Mouse (Mus musculus) intestine, postnatal 0 days (tissue): ENCODE measurements around the gene Wnk2. TPM values are rescaled to one million over a fixed set of nuclear protein-coding genes. Genes with fewer than 3 reads are reported as not detected.
A peak's percentile ranks its signal among the peaks of the same experiment; 100 is the strongest.

Source experiments
- ATAC-seq: fragments of 200-750 bp; cut with Nextera tagmentation; 2 replicates; pipeline ENCODE4 v1.8.0; 2017; ENCODE audit warnings: mild to moderate bottlenecking, moderate TSS enrichment, moderate library complexity
- H3K27ac ChIP-seq: fragments of 300-500 bp; sonication (generic); 2 replicates; pipeline ENCODE4 v1.5.1; 2014; ENCODE audit warnings: mild to moderate bottlenecking, low read depth, low read length, moderate library complexity
- H3K27me3 ChIP-seq: fragments of 300-500 bp; sonication (generic); replicated peaks from 2 replicates; pipeline ENCODE4 v1.6.1; 2014; ENCODE audit warnings: low read length, mixed read lengths; ENCODE audit not compliant: control insufficient read depth, insufficient read depth
- H3K36me3 ChIP-seq: fragments of 300-500 bp; sonication (generic); 2 replicates; pipeline ENCODE4 v1.6.1; 2014; ENCODE audit warnings: mild to moderate bottlenecking, moderate library complexity; ENCODE audit not compliant: control insufficient read depth, insufficient read depth
- H3K4me1 ChIP-seq: fragments of 300-500 bp; sonication (generic); replicated peaks from 2 replicates; pipeline ENCODE4 v1.6.1; 2014; ENCODE audit warnings: antibody characterized with exemption, low read length, mixed read lengths; ENCODE audit not compliant: control insufficient read depth, insufficient read depth
- H3K4me2 ChIP-seq: fragments of 300-500 bp; sonication (generic); replicated peaks from 2 replicates; pipeline ENCODE4 v1.6.1; 2014; ENCODE audit warnings: low read depth, mild to moderate bottlenecking, moderate library complexity
- H3K4me3 ChIP-seq: fragments of 300-500 bp; sonication (generic); 2 replicates; pipeline ENCODE4 v1.5.1; 2014; ENCODE audit warnings: low read depth, low read length
- H3K9ac ChIP-seq: fragments of 300-500 bp; sonication (generic); 2 replicates; pipeline ENCODE4 v1.6.1; 2014; ENCODE audit warnings: mild to moderate bottlenecking, low read depth, low read length
- H3K9me3 ChIP-seq: fragments of 300-500 bp; sonication (generic); 2 replicates; pipeline ENCODE4 v1.6.1; 2016; ENCODE audit warnings: mixed run types; ENCODE audit not compliant: control insufficient read depth
- CTCF ChIP-seq: sonication (generic); IDR thresholded peaks from 2 replicates; pipeline ENCODE4 v1.5.1; 2016; ENCODE audit warnings: low read depth, mild to moderate bottlenecking, control low read depth, antibody characterized with exemption, moderate library complexity
- WGBS: fragments of 180-500 bp; shearing (Covaris S2); extraction: QIAGEN DNeasy Blood & Tissue Kit; methylation state at CpG from one replicate; pipeline ENCODE4 v1.1.7; 2014; 5-methylcytosine and 5-hydroxymethylcytosine counted together
- polyA plus RNA-seq: library from polyadenylated mRNA; unstranded; fragments of >200 nt; fragmentation: Nextera tagmentation; extraction: Ambion mirVana; gene quantifications from 2 replicates; pipeline ENCODE4 v1.2.1, GENCODE M21; 2015

Gene Wnk2
- polyA plus RNA-seq, 1 experiment from 2014 or later = 1.7 TPM

DNA sequence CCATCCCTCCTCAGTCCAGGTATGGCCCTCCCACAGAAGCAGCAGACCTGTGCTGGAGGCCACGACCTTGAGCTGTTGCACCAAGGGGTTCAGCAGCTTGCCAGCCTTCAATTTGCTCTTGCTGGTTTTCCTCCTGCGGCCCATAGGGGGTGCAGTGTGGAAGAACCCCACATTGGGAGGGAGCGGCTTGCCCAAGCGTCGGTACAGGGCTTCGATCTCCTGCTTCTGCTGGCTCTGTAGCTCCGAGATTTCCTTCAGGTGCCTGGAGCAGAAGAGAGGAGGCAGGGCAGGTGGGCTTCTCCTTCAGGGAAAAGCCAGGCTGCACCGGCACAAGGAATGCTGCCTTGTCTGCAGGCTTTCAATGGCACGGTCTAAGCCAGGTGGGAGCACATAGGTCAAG is 95.3 kb downstream of the Wnk2 start:
- Histone ChIP-seq H3K27ac (no peak overlapping the region), H3K9me3 (no peaks in the 10 kb centered on the region), H3K9ac (no peak overlapping the region), H3K4me3 (no peak overlapping the region), H3K36me3 (peaks cover 10% of the 10 kb centered on the region; the same call in 1 of the 2 replicates), H3K27me3 (no peaks in the 10 kb centered on the region), H3K4me1 (no peaks in the 10 kb centered on the region), H3K4me2 (no peak overlapping the region)
- WGBS = 43% methylated on average over 9 of the region's 9 CpGs
- peak; percentile 73 for TF ChIP-seq CTCF
- ATAC-seq = no peak

DNA sequence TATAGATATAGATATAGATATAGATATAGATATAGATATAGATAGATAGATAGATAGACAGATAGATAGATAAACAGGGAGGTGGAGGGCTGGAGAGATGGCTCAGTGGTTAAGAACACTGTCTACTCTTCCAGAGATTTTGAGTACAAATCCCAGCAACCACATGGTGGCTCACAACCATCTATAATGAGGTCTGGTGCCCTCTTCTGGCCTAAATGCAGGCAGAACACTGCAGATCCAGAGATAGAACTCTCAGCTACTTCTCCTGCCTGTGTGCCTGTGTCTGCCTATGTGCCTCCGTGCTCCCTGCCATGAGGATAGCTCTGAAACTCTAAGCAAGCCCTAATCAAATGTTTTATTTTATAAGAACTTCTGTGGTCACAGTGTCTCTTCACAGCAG is 100.4 kb downstream of the Wnk2 start:
- Histone ChIP-seq H3K9ac (no peak overlapping the region), H3K4me1 (no peaks in the 10 kb centered on the region), H3K4me2 (no peak overlapping the region), H3K36me3 (peaks cover 7% of the 10 kb centered on the region; the same call in 1 of the 2 replicates), H3K9me3 (no peaks in the 10 kb centered on the region), H3K27ac (no peak overlapping the region), H3K4me3 (no peak overlapping the region), H3K27me3 (no peaks in the 10 kb centered on the region)
- no peak for ATAC-seq
- TF ChIP-seq CTCF = peak; percentile 17; the same call in 1 of the 2 replicates
- WGBS = 79% methylated on average over 1 of the region's 1 CpGs

DNA sequence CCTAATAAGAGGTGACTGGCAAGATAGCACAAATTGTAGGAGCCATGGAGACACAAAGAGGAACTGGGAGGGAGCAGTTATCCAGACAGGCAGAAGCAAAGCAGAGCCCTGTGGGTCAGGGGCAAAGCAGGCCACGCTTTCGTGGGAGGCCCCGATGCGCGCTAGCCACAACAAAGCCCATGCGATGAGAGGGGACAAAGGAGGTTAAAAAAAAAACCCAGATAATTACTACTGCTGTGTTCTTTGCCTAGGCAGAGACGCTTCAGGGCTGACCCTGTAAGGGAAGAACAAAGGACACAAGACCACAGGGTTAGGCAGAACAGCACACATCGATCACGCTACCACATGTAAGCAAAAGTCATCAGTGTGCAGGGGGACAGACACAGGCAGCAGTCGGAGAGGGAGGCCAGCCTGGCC is 103.7 kb downstream of the Wnk2 start:
- H3K36me3 ChIP-seq = peaks cover 7% of the 10 kb centered on the region; the same call in 1 of the 2 replicates
- H3K4me2 ChIP-seq = no peak overlapping the region
- no peak overlapping the region for H3K4me3 ChIP-seq
- H3K9me3 ChIP-seq = no peaks in the 10 kb centered on the region
- TF ChIP-seq CTCF = no peak
- no peaks in the 10 kb centered on the region for H3K4me1 ChIP-seq
- 80% methylated on average over 10 of the region's 10 CpGs for WGBS
- no peak for ATAC-seq
- no peak overlapping the region for H3K9ac ChIP-seq
- H3K27me3 ChIP-seq = no peaks in the 10 kb centered on the region
- H3K27ac ChIP-seq = no peak overlapping the region

DNA sequence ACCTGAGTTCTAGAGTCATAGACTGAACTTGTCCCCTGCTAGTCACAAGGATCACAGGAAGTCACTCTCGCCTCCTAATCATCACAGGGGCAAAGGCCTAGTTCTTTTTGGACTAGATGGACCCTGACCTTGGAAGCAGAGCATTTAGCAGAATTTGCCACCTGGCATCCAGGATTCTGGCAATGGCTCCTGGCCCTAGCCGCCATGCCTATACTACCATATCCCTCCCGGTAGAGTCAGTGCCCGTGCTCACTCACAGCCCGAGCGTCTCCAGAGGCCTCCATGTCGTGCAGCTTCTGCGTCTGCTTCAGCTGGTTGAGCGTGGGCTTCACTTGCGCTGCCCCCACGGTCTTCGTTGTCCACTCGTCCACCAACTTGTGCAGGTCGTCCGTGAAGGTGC is 105.4 kb downstream of the Wnk2 start:
- Histone ChIP-seq H3K9ac (no peak overlapping the region), H3K4me3 (no peak overlapping the region), H3K27me3 (no peaks in the 10 kb centered on the region), H3K27ac (no peak overlapping the region), H3K36me3 (peaks cover 10% of the 10 kb centered on the region; the same call in 1 of the 2 replicates), H3K9me3 (no peaks in the 10 kb centered on the region), H3K4me2 (no peak overlapping the region), H3K4me1 (no peaks in the 10 kb centered on the region)
- WGBS = 96% methylated on average over 15 of the region's 15 CpGs
- TF ChIP-seq CTCF = no peak
- ATAC-seq = no peak

DNA sequence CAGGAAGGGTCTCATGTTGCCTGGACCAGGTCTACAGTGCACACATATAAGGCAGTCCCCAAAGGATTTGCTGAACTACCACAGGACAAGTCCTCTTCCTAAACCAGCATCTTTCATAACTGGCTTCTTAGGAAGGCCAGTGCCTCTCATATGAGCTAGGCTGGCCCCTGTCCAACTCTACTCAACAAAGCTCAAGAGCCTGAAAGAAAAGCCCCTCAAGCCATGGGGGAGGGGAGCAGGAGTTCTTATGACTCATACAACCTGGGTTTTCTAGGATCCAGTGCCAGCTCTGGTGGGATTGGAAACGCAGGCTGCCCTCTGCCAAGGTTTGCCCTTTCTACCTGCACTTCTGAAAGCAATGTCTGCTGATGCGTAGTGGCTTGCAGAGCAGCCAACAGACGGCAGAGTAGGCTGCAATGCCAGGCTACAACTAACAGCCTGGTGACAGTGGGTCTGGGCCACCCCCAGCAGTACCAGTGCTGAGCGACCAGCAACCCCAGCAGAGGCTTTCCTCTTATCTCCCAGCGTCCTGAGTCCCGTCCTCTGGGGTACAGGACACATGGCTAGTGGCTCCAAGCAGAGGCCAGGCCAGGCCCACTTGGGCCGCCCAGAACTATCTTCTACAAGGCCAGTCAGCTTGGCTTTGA is 110.8 kb downstream of the Wnk2 start:
- 79% methylated on average over 7 of the region's 7 CpGs for WGBS
- Histone ChIP-seq H3K4me2 (no peak overlapping the region), H3K4me3 (no peak overlapping the region), H3K27ac (no peak overlapping the region), H3K4me1 (no peaks in the 10 kb centered on the region), H3K9ac (no peak overlapping the region), H3K9me3 (no peaks in the 10 kb centered on the region), H3K36me3 (peaks cover 13% of the 10 kb centered on the region; the same call in 1 of the 2 replicates), H3K27me3 (no peaks in the 10 kb centered on the region)
- no peak for ATAC-seq
- no peak for TF ChIP-seq CTCF

DNA sequence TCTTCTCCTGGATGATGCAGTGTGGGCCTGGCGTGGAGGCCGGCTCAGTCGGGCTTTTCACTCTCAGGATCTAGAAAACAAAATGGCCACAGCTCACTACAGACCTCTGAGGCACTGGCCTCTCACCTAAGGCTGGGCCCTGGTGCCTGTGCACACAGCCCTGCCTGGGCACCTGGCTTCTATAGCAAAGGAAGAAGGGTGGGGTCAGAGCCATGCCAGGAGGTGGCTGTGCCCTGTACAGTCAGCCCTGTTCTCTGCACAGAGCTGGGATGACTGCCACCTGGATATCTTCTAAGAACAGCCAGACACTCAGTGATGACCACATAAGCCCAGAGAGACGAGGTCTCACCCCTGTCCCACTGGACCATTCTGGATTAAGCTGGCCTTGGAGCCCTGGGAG is 111.4 kb downstream of the Wnk2 start:
- TF ChIP-seq CTCF = no peak
- 0 out of 2 replicates have a peak, but pooled peaks have one; percentile 33 for ATAC-seq

DNA sequence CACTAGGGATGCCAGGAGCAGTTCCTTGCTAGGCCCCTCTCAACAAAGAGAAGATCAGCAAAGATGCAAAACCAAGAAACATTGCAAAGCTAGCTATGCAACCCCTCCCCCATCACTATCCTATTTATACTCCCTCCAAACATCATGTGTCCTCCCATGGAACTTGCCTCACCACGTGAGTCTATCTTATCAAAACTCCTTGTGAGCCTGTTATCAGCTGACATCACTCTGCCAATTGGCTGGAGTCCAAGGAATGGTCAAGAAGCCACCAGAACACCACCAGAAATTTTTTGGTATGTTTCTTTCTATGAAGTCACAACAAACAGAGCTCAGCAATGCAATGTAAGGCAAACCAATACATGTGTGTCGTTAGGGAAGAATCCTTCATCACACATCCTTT is 116.8 kb downstream of the Wnk2 start:
- 0 out of 2 replicates have a peak, but pooled peaks cover 5% of the 10 kb centered on the region for H3K4me1 ChIP-seq
- peaks cover 3% of the 10 kb centered on the region; the same call in 1 of the 2 replicates for H3K36me3 ChIP-seq
- no peak for TF ChIP-seq CTCF
- no peaks in the 10 kb centered on the region for H3K9me3 ChIP-seq
- H3K4me2 ChIP-seq = no peak overlapping the region
- no peak overlapping the region for H3K4me3 ChIP-seq
- no peak overlapping the region for H3K9ac ChIP-seq
- no peak overlapping the region for H3K27ac ChIP-seq
- WGBS = 62% methylated on average over 2 of the region's 2 CpGs
- no peak for ATAC-seq
- no peaks in the 10 kb centered on the region for H3K27me3 ChIP-seq

More for the DNA sequence above, 111.4 kb downstream of the Wnk2 start:
- peaks cover 13% of the 10 kb centered on the region; the same call in 1 of the 2 replicates for H3K36me3 ChIP-seq
- H3K27ac ChIP-seq = no peak overlapping the region
- H3K27me3 ChIP-seq = no peaks in the 10 kb centered on the region
- H3K9me3 ChIP-seq = no peaks in the 10 kb centered on the region
- H3K4me2 ChIP-seq = no peak overlapping the region
- H3K4me1 ChIP-seq = no peaks in the 10 kb centered on the region
- H3K9ac ChIP-seq = no peak overlapping the region
- H3K4me3 ChIP-seq = no peak overlapping the region
- WGBS = 88% methylated on average over 4 of the region's 4 CpGs
